Mouse (Mus musculus): ENCODE measurements around the gene Cpe.

Cpe gene

DNA sequence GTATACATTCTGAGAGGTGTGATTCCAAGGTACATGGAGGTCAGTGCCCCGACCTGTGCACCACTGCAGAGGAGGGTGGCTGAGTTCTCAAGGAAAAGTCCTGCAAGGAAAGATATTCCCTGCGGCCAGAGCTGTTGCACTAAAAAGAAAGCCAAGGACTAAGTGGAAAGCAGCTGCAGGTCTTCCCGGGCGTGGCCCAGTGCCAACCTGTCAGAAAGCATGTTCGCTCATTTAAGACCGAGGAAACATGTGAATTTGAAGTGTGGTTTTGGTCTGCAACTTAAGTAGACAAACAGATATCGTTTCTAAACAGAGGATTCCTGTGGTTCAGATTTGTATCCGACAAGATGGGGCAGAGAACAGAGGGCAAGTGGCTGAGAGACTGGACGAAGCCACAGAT, 117.9 kb downstream of the Cpe start:
- no peak for DNase-seq (ENCODE audit: low read depth, low spot score)

- peak; percentile 59 for DNase-seq (ENCODE audit: low read depth, low spot score)
Measured at GRCm38 (mm10) chr8:64548054-64548850, 144.6 kb downstream of the Cpe start.

GRCm38 (mm10) chr8:64543441-64543840, 149.4 kb downstream of the Cpe start:
- DNase-seq (ENCODE audit: low read depth, low spot score): no peak
